Mouse (Mus musculus): ENCODE measurements around the gene Klhl11.

Klhl11 gene

DNA sequence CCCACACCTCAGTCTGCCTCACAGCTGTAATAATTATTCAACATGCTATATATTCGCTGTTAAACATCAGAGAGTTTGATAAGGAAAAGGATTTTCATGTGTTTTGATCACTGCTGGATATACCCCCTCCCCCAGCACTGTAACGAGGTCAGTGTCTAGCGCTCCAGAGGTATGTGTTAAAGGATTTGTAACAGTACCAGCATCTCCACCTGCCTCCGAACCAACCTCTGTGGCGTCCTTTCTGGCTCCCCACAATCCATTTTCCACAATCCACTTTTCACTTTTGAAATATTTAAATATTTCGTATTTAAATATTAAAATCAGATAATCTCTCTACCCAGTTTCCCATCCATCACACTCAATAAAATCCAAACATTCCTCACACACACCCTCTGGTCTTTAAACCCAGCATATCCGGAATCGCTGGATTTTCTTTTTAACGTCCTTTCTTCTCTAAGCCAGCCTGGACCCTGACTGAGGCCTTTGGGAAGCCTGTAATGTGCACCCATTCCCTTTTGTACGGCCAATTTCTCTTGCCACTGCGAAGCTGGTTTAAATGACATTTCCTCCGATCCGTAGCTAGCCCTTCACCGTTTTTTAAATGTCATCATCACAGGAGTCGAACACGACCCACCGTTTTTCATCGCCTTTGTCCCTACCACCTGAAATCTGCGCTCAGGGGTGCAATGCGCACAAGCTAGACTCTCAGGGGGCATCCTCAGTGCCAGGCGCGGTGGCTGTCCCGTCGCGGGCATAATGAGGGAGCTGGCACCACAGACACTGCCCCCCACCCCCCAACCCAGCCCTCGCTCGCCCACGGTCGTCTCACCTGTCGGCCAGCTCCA, 967 bp downstream of the Klhl11 start:
- DNase-seq (ENCODE audit: low read depth, low spot score) = no peak

DNA sequence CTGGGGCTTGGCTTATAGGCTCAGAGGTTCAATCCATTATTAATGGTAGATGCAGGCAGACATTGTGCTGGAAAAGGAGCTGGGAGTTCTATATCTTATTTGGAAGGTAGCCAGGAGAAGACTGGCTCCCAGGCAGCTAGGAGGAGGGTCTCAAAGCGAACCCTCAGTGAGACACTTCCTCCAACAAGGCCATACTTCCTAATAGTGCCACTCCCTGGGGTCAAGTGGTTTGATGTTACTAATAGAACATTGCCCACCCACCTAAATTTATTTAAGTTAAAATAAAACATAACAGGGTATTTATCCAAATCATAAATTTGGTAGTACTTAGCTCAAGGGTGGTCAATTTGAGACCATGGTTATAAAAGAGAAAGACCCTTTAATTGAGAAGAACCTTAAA, 6.7 kb downstream of the Klhl11 start:
- no peak for DNase-seq (ENCODE audit: low read depth, low spot score)

- no peak for DNase-seq (ENCODE audit: low read depth, low spot score)
These were observed 7.2 kb downstream of the Klhl11 start for GRCm38 (mm10) chr11:100465229-100465792.

- DNase-seq (ENCODE audit: low read depth, low spot score) = no peak
These were observed 9.8 kb downstream of the Klhl11 start for GRCm38 (mm10) chr11:100462699-100463098.

DNA sequence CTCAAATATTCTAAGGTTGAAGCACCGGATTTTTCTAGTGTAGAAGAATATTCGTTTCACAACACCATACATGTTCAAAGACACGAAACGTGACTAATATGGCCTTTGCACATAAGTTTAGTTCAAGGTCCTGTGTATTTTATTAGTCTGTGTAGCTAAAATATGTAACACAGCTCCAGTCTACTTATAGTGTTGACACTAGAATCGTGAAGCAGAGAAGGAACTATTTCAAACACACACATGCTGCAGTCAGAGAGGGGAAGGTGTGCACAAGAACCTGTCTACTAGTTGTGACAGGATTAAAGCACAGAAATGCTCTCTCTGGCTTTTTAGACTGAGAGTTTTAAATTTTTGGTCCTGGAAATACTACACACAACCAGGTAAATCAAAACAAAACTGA, 14.8 kb downstream of the Klhl11 start:
- no peak for DNase-seq (ENCODE audit: low read depth, low spot score)

DNA sequence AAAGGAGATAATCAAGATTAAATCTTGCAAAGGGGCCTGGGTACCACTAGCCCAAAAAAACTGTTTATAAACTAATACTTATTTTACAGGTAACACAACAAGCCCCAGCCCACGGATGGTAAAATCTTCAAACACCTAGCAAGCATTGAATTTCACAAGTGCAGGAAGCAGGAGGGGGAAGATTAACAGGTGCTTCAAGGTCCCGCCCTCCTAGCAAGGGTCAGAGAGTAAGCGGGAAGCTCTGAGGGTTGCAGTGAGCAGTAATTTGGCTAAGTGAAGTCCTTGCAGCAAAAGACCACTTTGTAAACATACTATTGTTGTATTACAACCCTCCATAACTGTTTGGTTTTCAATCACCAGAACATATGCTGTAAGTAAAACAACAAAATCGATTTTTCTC, 15.3 kb downstream of the Klhl11 start:
- no peak for DNase-seq (ENCODE audit: low read depth, low spot score)

DNA sequence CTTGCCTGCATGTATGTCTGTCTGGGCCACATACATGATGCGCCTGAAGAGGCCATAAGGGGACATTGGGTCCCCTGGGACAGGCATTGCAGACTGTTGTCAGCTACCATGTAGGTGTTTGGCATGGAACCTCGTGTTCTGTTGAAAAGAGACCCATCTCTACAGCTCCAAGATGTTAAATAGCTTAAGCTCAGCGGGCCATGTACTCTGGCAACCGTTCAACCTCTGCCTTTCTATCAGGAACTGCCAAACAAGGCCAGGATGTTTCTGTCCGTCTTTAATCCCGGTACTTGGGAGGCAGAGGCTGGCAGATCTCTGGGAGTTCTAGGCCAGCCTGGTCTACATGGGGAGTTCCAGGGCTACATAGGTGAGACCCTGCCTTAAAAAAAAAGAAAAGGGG, 29.9 kb downstream of the Klhl11 start:
- no peak for DNase-seq (ENCODE audit: low read depth, low spot score)

DNA sequence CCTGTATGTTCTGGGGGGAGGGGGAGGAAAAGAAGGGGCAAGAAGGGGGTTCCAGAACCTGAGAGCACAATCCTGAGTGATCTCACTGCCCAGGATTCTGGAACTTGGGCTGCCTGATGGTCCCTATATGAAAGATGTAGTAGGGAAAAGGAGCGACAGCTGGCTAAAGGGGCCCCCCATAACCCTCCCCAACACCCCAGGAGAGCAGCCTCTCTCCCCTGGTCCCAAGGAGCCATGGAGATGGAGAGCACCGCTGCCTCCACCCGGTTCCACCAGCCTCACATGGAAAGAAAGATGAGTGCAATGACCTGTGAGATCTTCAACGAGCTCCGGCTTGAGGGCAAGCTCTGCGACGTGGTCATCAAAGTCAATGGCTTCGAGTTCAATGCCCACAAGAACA, 30.7 kb downstream of the Klhl11 start, which contains the start of the genes Nt5c3b and Klhl10:
TSS of gene Nt5c3b (minus strand) at position 12 of the 400 bp plus-strand sequence.
TSS of gene Klhl10 (plus strand) at position 121 of the 400 bp plus-strand sequence.
- no peak for DNase-seq (ENCODE audit: low read depth, low spot score)

GRCm38 (mm10) chr11:100440691-100441522, 31.6 kb downstream of the Klhl11 start:
- peak; percentile 79 for DNase-seq (ENCODE audit: low read depth, low spot score)

DNA sequence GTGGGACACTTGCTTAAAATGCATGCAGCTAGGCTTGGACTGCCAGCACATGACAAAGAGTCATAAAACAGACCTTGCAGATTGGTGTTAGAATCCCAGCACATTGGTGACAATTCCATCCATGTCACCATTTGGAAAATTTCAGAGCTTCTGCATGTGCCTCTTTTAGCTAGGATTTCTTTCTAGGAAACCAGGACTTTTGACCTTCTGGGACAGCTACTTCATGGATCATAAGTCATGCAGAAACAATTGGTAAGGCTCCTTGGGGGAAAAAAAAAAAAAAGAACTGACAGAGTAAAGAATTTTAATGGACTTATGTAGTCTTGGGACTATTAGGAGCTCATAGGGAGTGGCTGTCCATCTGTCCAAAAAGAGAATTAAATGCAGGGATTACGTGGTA, 34.6 kb downstream of the Klhl11 start:
- no peak for DNase-seq (ENCODE audit: low read depth, low spot score)

DNA sequence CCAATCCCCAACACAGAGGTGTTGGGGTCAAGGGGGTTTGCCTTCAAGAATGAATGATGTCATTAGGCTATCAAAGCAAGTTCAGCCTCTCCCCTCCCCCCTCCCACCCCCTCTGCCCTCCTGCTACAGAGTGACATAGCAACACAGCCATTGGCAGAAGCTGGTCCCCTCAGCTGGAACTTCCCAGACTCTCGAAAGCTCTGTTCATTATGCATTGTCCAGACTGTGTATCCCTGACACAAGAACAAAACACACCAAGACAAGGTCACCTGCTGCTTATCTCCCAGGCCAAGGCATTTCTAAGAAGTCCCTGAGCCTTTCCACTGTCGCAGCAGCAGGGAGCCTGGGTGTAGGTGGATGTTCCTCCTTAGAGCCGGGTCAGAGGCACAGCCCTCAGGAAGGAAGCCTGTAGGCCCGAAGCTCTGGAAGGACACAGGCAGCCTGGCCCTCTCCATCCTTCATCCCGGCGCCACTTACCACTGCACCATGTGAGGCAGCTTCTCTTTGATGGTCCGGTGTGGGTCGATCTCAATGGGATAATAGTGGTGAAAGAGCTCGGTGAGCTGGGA, 36.8 kb downstream of the Klhl11 start:
- peak; percentile 65 for DNase-seq (ENCODE audit: low read depth, low spot score)

DNA sequence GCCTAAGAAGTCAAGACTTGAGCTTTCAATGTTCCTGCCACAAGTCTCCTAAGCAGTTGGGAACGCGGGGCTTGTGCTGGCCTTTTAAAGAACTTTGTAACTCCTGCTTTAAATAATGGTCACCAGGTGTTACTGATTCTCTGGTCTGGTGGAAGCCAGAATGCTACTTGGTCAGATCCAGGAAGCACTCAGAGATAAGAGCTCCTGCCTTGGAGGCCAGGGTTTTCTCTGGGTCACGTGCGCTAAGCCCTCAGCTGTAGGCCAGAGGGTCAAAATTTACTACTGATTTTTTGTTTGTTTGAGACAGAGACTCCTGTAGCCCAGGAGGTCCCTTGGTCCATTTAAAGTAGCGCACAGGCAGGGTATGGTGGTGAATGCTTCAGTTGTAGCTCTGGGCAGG, 40.5 kb downstream of the Klhl11 start:
- DNase-seq (ENCODE audit: low read depth, low spot score) = no peak

DNA sequence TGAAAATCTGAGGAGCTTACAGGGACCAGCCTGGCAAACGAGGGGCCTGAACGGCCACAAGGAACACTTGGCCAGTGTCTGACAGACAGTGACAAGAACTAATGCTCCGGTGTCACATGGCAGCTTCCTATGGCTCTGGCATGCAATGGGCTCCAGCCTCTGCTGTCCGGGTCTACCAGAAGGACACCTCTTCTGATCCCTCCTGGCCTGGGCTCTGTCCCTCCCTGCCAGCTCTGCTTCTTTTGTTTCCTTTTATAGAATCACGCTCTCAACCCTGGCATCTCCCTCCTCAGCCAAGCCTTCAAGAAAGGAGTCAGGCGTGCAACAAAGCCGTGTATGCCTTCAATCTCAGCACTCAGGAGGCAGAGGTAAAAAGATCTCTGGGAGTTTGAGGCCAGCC, 42.5 kb downstream of the Klhl11 start:
- DNase-seq (ENCODE audit: low read depth, low spot score) = no peak

- no peak for DNase-seq (ENCODE audit: low read depth, low spot score)
These were observed 43.8 kb downstream of the Klhl11 start for GRCm38 (mm10) chr11:100428612-100429199.

GRCm38 (mm10) chr11:100426820-100427219, 45.7 kb downstream of the Klhl11 start:
- no peak for DNase-seq (ENCODE audit: low read depth, low spot score)

GRCm38 (mm10) chr11:100425851-100426250, 46.7 kb downstream of the Klhl11 start:
- DNase-seq (ENCODE audit: low read depth, low spot score) = peak; percentile 92

- DNase-seq (ENCODE audit: low read depth, low spot score) = no peak
These were observed 48.7 kb downstream of the Klhl11 start for GRCm38 (mm10) chr11:100423836-100424235.

- DNase-seq (ENCODE audit: low read depth, low spot score) = no peak
These were observed 51.0 kb downstream of the Klhl11 start for GRCm38 (mm10) chr11:100421537-100421936.

DNA sequence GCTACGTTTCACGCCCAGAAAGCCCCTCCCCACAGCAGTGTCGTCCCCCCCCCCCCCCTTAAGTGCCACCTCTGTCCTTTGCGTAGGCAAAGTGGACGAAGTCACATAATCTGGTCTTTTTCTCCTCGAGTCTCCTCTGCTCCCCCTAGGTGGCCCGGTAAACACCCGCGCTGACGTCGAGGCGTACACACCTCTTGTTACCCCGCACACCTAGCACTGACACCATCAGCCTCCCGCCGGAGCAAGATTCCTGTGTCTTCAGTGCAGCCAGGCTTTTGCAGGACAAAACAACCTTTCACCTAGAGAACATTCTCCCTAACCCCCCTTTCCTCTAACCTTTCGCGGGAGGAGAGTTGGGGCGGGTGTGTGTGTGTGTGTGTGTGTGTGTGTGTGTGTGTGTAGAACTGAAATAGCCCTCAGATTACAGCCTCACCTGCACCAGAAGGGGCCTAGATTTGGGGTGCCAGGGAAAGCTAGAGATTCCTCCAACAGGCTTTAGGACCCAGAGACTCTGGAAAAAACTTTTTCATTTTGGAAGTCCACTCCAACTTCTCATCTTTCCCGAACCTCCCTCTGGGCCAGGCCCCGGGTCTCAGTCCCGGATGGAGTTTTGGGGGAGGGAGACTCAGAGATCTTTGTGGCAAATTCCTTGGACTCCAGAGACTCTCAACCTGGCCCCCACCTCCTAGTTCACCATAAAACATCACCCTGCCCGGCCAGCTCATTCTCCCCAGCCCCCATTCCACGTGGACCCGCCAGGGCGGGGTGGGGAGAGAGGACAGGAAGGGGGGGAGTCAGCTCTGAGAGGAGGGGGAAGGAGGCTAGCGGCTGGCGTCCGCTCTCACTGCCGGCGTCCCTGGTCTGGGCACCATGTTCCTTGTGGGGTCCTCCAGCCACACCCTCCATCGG, 57.4 kb downstream of the Klhl11 start, which contains the start of gene Fkbp10:
TSS of gene Fkbp10 (plus strand) at position 784 of the 909 bp plus-strand sequence.
- DNase-seq (ENCODE audit: low read depth, low spot score) = peak; percentile 67

Data from R1 (cell line).